Mouse (Mus musculus): ENCODE data around the gene Olfr323.

DNA sequence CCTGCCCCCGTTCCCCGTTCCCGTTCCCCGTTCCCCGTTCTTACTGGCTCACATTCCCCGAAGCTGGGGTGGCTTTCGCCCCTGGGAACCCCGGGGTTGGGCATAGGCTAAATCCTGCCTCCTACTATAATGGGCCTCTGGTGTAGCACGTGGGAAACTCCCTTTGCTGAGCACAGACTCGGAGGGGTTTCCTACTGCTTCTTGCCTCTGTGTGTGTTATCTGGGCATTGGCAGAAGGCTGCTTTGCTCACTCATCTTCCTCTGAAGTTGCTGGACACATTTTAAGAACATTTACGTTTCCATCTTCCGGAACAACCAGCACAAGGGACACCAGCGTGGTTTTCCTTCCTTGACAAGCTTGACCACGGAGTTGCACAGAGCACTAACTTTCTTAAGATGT, 10.8 kb upstream of the Olfr323 start:
- TF ChIP-seq CTCF (IDR thresholded peaks at IDR 0.05; ENCODE audit: control insufficient read depth, insufficient read depth, low read length), result no peak
- TF ChIP-seq POLR2A (IDR thresholded peaks at IDR 0.05; ENCODE audit: borderline replicate concordance, control insufficient read depth, low read depth, low read length), result no peak

All from bone marrow, adult 2 months (tissue).